Mouse (Mus musculus) layer of hippocampus, postnatal 14 days (tissue): ENCODE data around the gene Kcnn3. TPM values are rescaled to one million over a fixed set of nuclear protein-coding genes. Genes with fewer than 3 reads are reported as not detected.

Experiments
- DNase-seq, 2 experiments: peaks; one replicate each; pipeline ENCODE4 v3.0.0; 2021 to 2022; ENCODE audit warnings: low spot score in 2 of 2, mixed read lengths in 1 of 2
- total RNA-seq, 2 experiments: library from RNA; stranded (reverse); gene quantifications; 2 replicates each; pipeline ENCODE4 v1.2.3; 2021

The Kcnn3 gene
- total RNA-seq, 2 experiments from 2014 or later: 25.5 to 26.6 TPM

GRCm38 (mm10) chr3:89558972-89559910, 39.3 kb downstream of the Kcnn3 start:
- peak; percentile 61 to 73 for DNase-seq

- no peak for DNase-seq
These were observed 41.4 kb downstream of the Kcnn3 start for GRCm38 (mm10) chr3:89561386-89561785.

- DNase-seq: no peak
These were observed 45.4 kb downstream of the Kcnn3 start for GRCm38 (mm10) chr3:89565371-89565770.

- no peak for DNase-seq
These were observed 49.1 kb downstream of the Kcnn3 start for GRCm38 (mm10) chr3:89569058-89569457.

- DNase-seq: no peak
These were observed 49.9 kb downstream of the Kcnn3 start for GRCm38 (mm10) chr3:89569707-89570324.

GRCm38 (mm10) chr3:89570362-89570761, 50.4 kb downstream of the Kcnn3 start:
- DNase-seq: no peak

GRCm38 (mm10) chr3:89574260-89574659, 54.3 kb downstream of the Kcnn3 start:
- DNase-seq: no peak

GRCm38 (mm10) chr3:89576381-89576780, 56.4 kb downstream of the Kcnn3 start:
- no peak for DNase-seq

- no peak for DNase-seq
These were observed 57.2 kb downstream of the Kcnn3 start for GRCm38 (mm10) chr3:89577154-89577553.

GRCm38 (mm10) chr3:89578083-89578482, 58.1 kb downstream of the Kcnn3 start:
- no peak for DNase-seq

GRCm38 (mm10) chr3:89578803-89579202, 58.8 kb downstream of the Kcnn3 start:
- no peak for DNase-seq

- DNase-seq: no peak
These were observed 64.3 kb downstream of the Kcnn3 start for GRCm38 (mm10) chr3:89584254-89584653.

- no peak for DNase-seq
These were observed 68.5 kb downstream of the Kcnn3 start for GRCm38 (mm10) chr3:89588436-89588835.

- no peak for DNase-seq
These were observed 69.4 kb downstream of the Kcnn3 start for GRCm38 (mm10) chr3:89589321-89589720.

GRCm38 (mm10) chr3:89590386-89590785, 70.4 kb downstream of the Kcnn3 start:
- no peak for DNase-seq

- DNase-seq: no peak
These were observed 71.5 kb downstream of the Kcnn3 start for GRCm38 (mm10) chr3:89591461-89591860.

- no peak for DNase-seq
These were observed 72.8 kb downstream of the Kcnn3 start for GRCm38 (mm10) chr3:89592809-89593208.

- DNase-seq: no peak
These were observed 73.6 kb downstream of the Kcnn3 start for GRCm38 (mm10) chr3:89593524-89593923.

GRCm38 (mm10) chr3:89598361-89598760, 78.4 kb downstream of the Kcnn3 start:
- DNase-seq: no peak

- DNase-seq: no peak
These were observed 79.0 kb downstream of the Kcnn3 start for GRCm38 (mm10) chr3:89598967-89599366.

- DNase-seq: no peak
These were observed 81.1 kb downstream of the Kcnn3 start for GRCm38 (mm10) chr3:89601060-89601459.

- no peak for DNase-seq
These were observed 83.3 kb downstream of the Kcnn3 start for GRCm38 (mm10) chr3:89603300-89603699.
